8 mouse cellular contexts compared by ENCODE assay signal in genomic region chr3:37418961-37419457, GRCm38 (mm10). TPM values are rescaled to one million over a fixed set of nuclear protein-coding genes. Genes with fewer than 3 reads are reported as not detected.
DNase-seq lines count a peak whose midpoint lies in the region; ATAC-seq lines count a peak whose summit lies in the region.

No protein-coding gene starts in this region.

- peak; percentile 81 to 85 for DNase-seq in cerebellum, postnatal 14 days
- no peak for DNase-seq in cerebellum, adult 11-12 months
- DNase-seq in thymus, postnatal 14 days: peak; percentile 86
- DNase-seq in thymus, adult 18-20 months: no peak
- peak; percentile 17 for DNase-seq in forelimb bud, embryonic 11.5 days (ENCODE audit: low read depth, low spot score)
- DNase-seq in left cerebral cortex, postnatal 14 days (ENCODE audit: low spot score in 2 of 2): peak; percentile 71 to 88
- DNase-seq in mesoderm, embryonic 11.5 days (ENCODE audit: low read depth, low spot score): peak; percentile 6

- WGBS in stomach, embryonic 15.5 days: under 1% methylated on average over 30 of the region's 30 CpGs

- H3K27ac ChIP-seq in stomach, embryonic 15.5 days: peak overlapping the region; percentile 95

- H3K4me3 ChIP-seq in stomach, embryonic 15.5 days (replicated peaks): peak overlapping the region; percentile 90

- H3K4me2 ChIP-seq in stomach, embryonic 15.5 days: peak overlapping the region; percentile 62

- intact Hi-C loops in left cerebral cortex, postnatal 14 days (cut with DNase I): loop anchor here (5.0 kb wide), 2 partner anchors 77 to 107 kb away; partner anchors contain the start of genes Bbs12 and Cetn4

- no peaks in the 10 kb centered on the region for H3K9me3 ChIP-seq in stomach, embryonic 15.5 days

- H3K9ac ChIP-seq in stomach, embryonic 15.5 days: peak overlapping the region; percentile 66

- peaks cover 7% of the 10 kb centered on the region; the same call in 1 of the 2 replicates for H3K4me1 ChIP-seq in stomach, embryonic 15.5 days

- ATAC-seq in stomach, embryonic 15.5 days (ENCODE audit: insufficient read depth, low FRiP score, low read depth): no peak; the same call in 1 of the 2 replicates

- H3K27me3 ChIP-seq in stomach, embryonic 15.5 days (replicated peaks): no peaks in the 10 kb centered on the region

- H3K36me3 ChIP-seq in stomach, embryonic 15.5 days: no peaks in the 10 kb centered on the region

RNA-seq across cellular contexts. Expression of gene Spata5, which starts 0.7 kb away (rescaled TPM):
- 10 to 100 TPM; 18.8 to 24.4 TPM for total RNA-seq in left cerebral cortex, postnatal 14 days (2021)
- 28.7 and 29.0 TPM in 2 replicates for polyA plus RNA-seq in stomach, embryonic 15.5 days (2015; fragmentation: Nextera tagmentation; extraction: Ambion mirVana)

RNA-seq across cellular contexts. Expression of gene Nudt6, which starts 1.0 kb away (rescaled TPM):
- 1 to 10 TPM; 6.3 to 7.4 TPM for total RNA-seq in left cerebral cortex, postnatal 14 days (2021)
- polyA plus RNA-seq in stomach, embryonic 15.5 days (2015; fragmentation: Nextera tagmentation; extraction: Ambion mirVana): 8.3 and 8.6 TPM in 2 replicates

Comparison
In these comparisons a context has a peak if more than half of its experiments do, and no peak if none do; other contexts are left out.
1. DNase-seq: peak in cerebellum, postnatal 14 days (2 of 2), thymus, postnatal 14 days (single experiment), forelimb bud, embryonic 11.5 days (single experiment), left cerebral cortex, postnatal 14 days (2 of 2) and mesoderm, embryonic 11.5 days (single experiment); none in cerebellum, adult 11-12 months (single experiment) and thymus, adult 18-20 months (0 of 2).